Mouse (Mus musculus): ENCODE measurements around the gene Tnfaip8l1. TPM values are rescaled to one million over a fixed set of nuclear protein-coding genes. Genes with fewer than 3 reads are reported as not detected.

Gene Tnfaip8l1
- polyA plus RNA-seq, 1 experiment from 2014 or later: 6.0 TPM

- 62% methylated on average over 9 of the region's 9 CpGs for WGBS
- no peak for DNase-seq (ENCODE audit: low spot score)
These were observed 17.7 kb upstream of the Tnfaip8l1 start for GRCm38 (mm10) chr17:56144546-56144945.

GRCm38 (mm10) chr17:56146131-56146530, 16.1 kb upstream of the Tnfaip8l1 start:
- no peak overlapping the region for H3K27ac ChIP-seq

More at GRCm38 (mm10) chr17:56144546-56144945, 17.7 kb upstream of the Tnfaip8l1 start:
- Histone ChIP-seq H3K4me3 (no peak overlapping the region), H3K36me3 (no peaks in the 10 kb centered on the region), H3K27me3 (ENCODE audit: insufficient read depth, poor library complexity, severe bottlenecking) (peaks cover 100% of the 10 kb centered on the region), H3K27ac (no peak overlapping the region), H3K4me1 (peaks cover 43% of the 10 kb centered on the region), H3K9me3 (no peaks in the 10 kb centered on the region)

GRCm38 (mm10) chr17:56147420-56147819, 14.9 kb upstream of the Tnfaip8l1 start:
- WGBS: 47% methylated on average over 12 of the region's 12 CpGs

More at GRCm38 (mm10) chr17:56146131-56146530, 16.1 kb upstream of the Tnfaip8l1 start:
- Histone ChIP-seq H3K27me3 (ENCODE audit: insufficient read depth, poor library complexity, severe bottlenecking) (peaks cover 100% of the 10 kb centered on the region), H3K36me3 (no peaks in the 10 kb centered on the region), H3K4me1 (peaks cover 32% of the 10 kb centered on the region), H3K4me3 (no peak overlapping the region), H3K9me3 (no peaks in the 10 kb centered on the region)
- DNase-seq (ENCODE audit: low spot score): no peak
- WGBS: 20% methylated on average over 9 of the region's 9 CpGs

GRCm38 (mm10) chr17:56148280-56148679, 14.0 kb upstream of the Tnfaip8l1 start:
- WGBS: 19% methylated on average over 9 of the region's 9 CpGs
- Histone ChIP-seq H3K27me3 (ENCODE audit: insufficient read depth, poor library complexity, severe bottlenecking) (peaks cover 97% of the 10 kb centered on the region), H3K9me3 (no peaks in the 10 kb centered on the region), H3K4me1 (peaks cover 16% of the 10 kb centered on the region), H3K27ac (no peak overlapping the region), H3K4me3 (no peak overlapping the region), H3K36me3 (no peaks in the 10 kb centered on the region)
- DNase-seq (ENCODE audit: low spot score): no peak

More at GRCm38 (mm10) chr17:56147420-56147819, 14.9 kb upstream of the Tnfaip8l1 start:
- peaks cover 97% of the 10 kb centered on the region for H3K27me3 ChIP-seq (ENCODE audit: insufficient read depth, poor library complexity, severe bottlenecking)
- no peak overlapping the region for H3K27ac ChIP-seq
- no peaks in the 10 kb centered on the region for H3K9me3 ChIP-seq
- no peak overlapping the region for H3K4me3 ChIP-seq
- no peak for DNase-seq (ENCODE audit: low spot score)
- peaks cover 19% of the 10 kb centered on the region for H3K4me1 ChIP-seq
- H3K36me3 ChIP-seq: no peaks in the 10 kb centered on the region

- 2% methylated on average over 30 of the region's 30 CpGs for whole genome bisulfite sequencing
- peaks cover 22% of the 10 kb centered on the region for H3K4me1 ChIP-seq
- peak overlapping the region; percentile 37 for H3K4me3 ChIP-seq
- no peaks in the 10 kb centered on the region for H3K9me3 ChIP-seq
- no peak for DNase-seq (ENCODE audit: low spot score)
- H3K27ac ChIP-seq: no peak overlapping the region
- H3K27me3 ChIP-seq (ENCODE audit: insufficient read depth, poor library complexity, severe bottlenecking): peaks cover 97% of the 10 kb centered on the region
- no peaks in the 10 kb centered on the region for H3K36me3 ChIP-seq
These were observed 13.3 kb upstream of the Tnfaip8l1 start for GRCm38 (mm10) chr17:56148790-56149618.

GRCm38 (mm10) chr17:56149897-56150296, 12.4 kb upstream of the Tnfaip8l1 start:
- no peaks in the 10 kb centered on the region for H3K9me3 ChIP-seq
- no peaks in the 10 kb centered on the region for H3K36me3 ChIP-seq
- no peak overlapping the region for H3K27ac ChIP-seq
- no peak for DNase-seq (ENCODE audit: low spot score)
- peaks cover 24% of the 10 kb centered on the region for H3K4me1 ChIP-seq
- WGBS: 47% methylated on average over 2 of the region's 2 CpGs
- H3K27me3 ChIP-seq (ENCODE audit: insufficient read depth, poor library complexity, severe bottlenecking): peaks cover 97% of the 10 kb centered on the region
- no peak overlapping the region for H3K4me3 ChIP-seq

- Histone ChIP-seq H3K9me3 (no peaks in the 10 kb centered on the region), H3K4me1 (peaks cover 18% of the 10 kb centered on the region), H3K4me3 (no peak overlapping the region), H3K27ac (no peak overlapping the region), H3K27me3 (ENCODE audit: insufficient read depth, poor library complexity, severe bottlenecking) (peaks cover 97% of the 10 kb centered on the region), H3K36me3 (no peaks in the 10 kb centered on the region)
- peak; percentile 85 for DNase-seq (ENCODE audit: low spot score)
- 37% methylated on average over 9 of the region's 9 CpGs for WGBS
These were observed 8.6 kb upstream of the Tnfaip8l1 start for GRCm38 (mm10) chr17:56153643-56154042.

- peaks cover 74% of the 10 kb centered on the region for H3K27me3 ChIP-seq (ENCODE audit: insufficient read depth, poor library complexity, severe bottlenecking)
- peak; percentile 86 for DNase-seq (ENCODE audit: low spot score)
- peaks cover 21% of the 10 kb centered on the region for H3K4me1 ChIP-seq
- WGBS: 3% methylated on average over 9 of the region's 9 CpGs
- H3K9me3 ChIP-seq: no peaks in the 10 kb centered on the region
- no peak overlapping the region for H3K27ac ChIP-seq
- no peak overlapping the region for H3K4me3 ChIP-seq
- H3K36me3 ChIP-seq: no peaks in the 10 kb centered on the region
These were observed 2.5 kb upstream of the Tnfaip8l1 start for GRCm38 (mm10) chr17:56159729-56160128.

GRCm38 (mm10) chr17:56163523-56164102, 1.3 kb downstream of the Tnfaip8l1 start:
- no peaks in the 10 kb centered on the region for H3K9me3 ChIP-seq
- H3K27me3 ChIP-seq (ENCODE audit: insufficient read depth, poor library complexity, severe bottlenecking): peaks cover 37% of the 10 kb centered on the region
- 71% methylated on average over 6 of the region's 6 CpGs for WGBS
- peaks cover 21% of the 10 kb centered on the region for H3K4me1 ChIP-seq
- no peak for DNase-seq (ENCODE audit: low spot score)
- no peak overlapping the region for H3K4me3 ChIP-seq
- H3K27ac ChIP-seq: no peak overlapping the region
- no peaks in the 10 kb centered on the region for H3K36me3 ChIP-seq

- no peak overlapping the region for H3K27ac ChIP-seq
- H3K4me3 ChIP-seq: no peak overlapping the region
- DNase-seq (ENCODE audit: low spot score): no peak
- WGBS: 72% methylated on average over 3 of the region's 3 CpGs
- peaks cover 30% of the 10 kb centered on the region for H3K27me3 ChIP-seq (ENCODE audit: insufficient read depth, poor library complexity, severe bottlenecking)
- H3K9me3 ChIP-seq: no peaks in the 10 kb centered on the region
- H3K36me3 ChIP-seq: no peaks in the 10 kb centered on the region
- peaks cover 18% of the 10 kb centered on the region for H3K4me1 ChIP-seq
These were observed 2.2 kb downstream of the Tnfaip8l1 start for GRCm38 (mm10) chr17:56164510-56164909.

GRCm38 (mm10) chr17:56165671-56166070, 3.4 kb downstream of the Tnfaip8l1 start:
- no peaks in the 10 kb centered on the region for H3K9me3 ChIP-seq
- no peak overlapping the region for H3K27ac ChIP-seq
- H3K4me1 ChIP-seq: peaks cover 24% of the 10 kb centered on the region
- peaks cover 24% of the 10 kb centered on the region for H3K27me3 ChIP-seq (ENCODE audit: insufficient read depth, poor library complexity, severe bottlenecking)
- WGBS: 69% methylated on average over 11 of the region's 11 CpGs
- H3K36me3 ChIP-seq: no peaks in the 10 kb centered on the region
- DNase-seq (ENCODE audit: low spot score): no peak
- H3K4me3 ChIP-seq: no peak overlapping the region

GRCm38 (mm10) chr17:56169830-56170229, 7.6 kb downstream of the Tnfaip8l1 start:
- WGBS: 67% methylated on average over 6 of the region's 6 CpGs
- Histone ChIP-seq H3K27ac (peak overlapping the region; percentile 74), H3K9me3 (no peaks in the 10 kb centered on the region), H3K36me3 (peaks cover 11% of the 10 kb centered on the region; the same call in 1 of the 2 replicates), H3K4me1 (peaks cover 17% of the 10 kb centered on the region), H3K27me3 (ENCODE audit: insufficient read depth, poor library complexity, severe bottlenecking) (0 out of 2 replicates have a peak, but pooled peaks cover 1% of the 10 kb centered on the region), H3K4me3 (no peak overlapping the region)
- no peak for DNase-seq (ENCODE audit: low spot score)

GRCm38 (mm10) chr17:56170636-56171035, 8.4 kb downstream of the Tnfaip8l1 start:
- no peak for DNase-seq (ENCODE audit: low spot score)
- H3K9me3 ChIP-seq: no peaks in the 10 kb centered on the region
- no peak overlapping the region for H3K4me3 ChIP-seq
- H3K27me3 ChIP-seq (ENCODE audit: insufficient read depth, poor library complexity, severe bottlenecking): no peaks in the 10 kb centered on the region
- H3K36me3 ChIP-seq: peaks cover 19% of the 10 kb centered on the region
- WGBS: 64% methylated on average over 10 of the region's 10 CpGs
- peak overlapping the region; percentile 74 for H3K27ac ChIP-seq
- peaks cover 17% of the 10 kb centered on the region for H3K4me1 ChIP-seq
